ENCODE assay signal across 11 mouse cellular contexts in the genomic region with DNA sequence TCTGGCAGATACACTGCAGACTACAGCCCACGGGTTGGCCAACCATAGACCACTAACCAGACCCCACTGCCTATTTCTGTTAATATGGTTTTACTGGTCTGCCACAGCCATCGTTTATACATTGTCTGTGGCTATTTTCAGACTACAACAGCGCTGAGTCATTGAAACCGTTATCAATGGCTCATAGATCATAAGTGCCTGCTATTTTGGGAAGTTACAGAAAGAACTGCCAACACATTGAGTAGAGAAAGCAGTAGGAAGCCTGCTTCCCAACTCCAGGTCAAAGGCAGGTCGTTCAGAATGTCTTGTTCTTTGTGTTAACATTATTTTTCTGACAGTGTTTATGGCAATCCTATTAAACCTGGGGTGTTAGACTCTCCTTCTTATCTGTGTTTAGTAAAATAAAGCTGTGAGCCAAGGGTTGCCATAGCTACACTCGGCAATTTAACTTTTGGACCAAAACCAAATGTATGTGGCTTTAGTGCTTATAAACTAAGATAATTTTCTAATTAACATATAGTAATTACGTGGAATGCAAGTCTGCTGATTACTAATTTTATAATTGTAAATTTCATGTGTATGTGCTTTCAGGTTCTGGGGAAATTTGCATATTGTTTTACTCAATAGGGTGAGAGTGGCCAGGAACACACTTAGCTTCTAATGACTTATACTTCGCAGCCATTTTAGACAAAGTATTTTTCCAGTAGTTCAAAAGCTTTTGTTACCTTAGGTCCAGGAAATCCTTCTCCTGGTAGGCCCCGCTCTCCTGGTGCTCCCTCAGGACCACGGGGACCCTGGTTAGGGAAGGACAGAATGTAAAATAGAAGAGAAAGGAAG.
A peak's percentile ranks its signal among the peaks of the same experiment; 100 is the strongest.
DNase-seq lines count a peak whose midpoint lies in the region; ATAC-seq lines count a peak whose summit lies in the region.
"Had no signal": no experiment of that assay in that cellular context is flagged by ENCODE, and none has a peak within 500 bp of the region (broad histone marks: within the 10 kb centered on the region; RNA-seq: fewer than 3 reads in every experiment).

No protein-coding gene starts in this region.

- no peaks in the 10 kb centered on the region for H3K36me3 ChIP-seq in forebrain, embryonic 14.5 days (ENCODE audit: control insufficient read depth, insufficient read depth, low read length)
- no peaks in the 10 kb centered on the region for H3K36me3 ChIP-seq in forebrain, embryonic 11.5 days (ENCODE audit: control insufficient read depth, insufficient read depth, low read length)
- H3K36me3 ChIP-seq in neural tube, embryonic 13.5 days = no peaks in the 10 kb centered on the region
- H3K36me3 ChIP-seq in heart, embryonic 13.5 days = no peaks in the 10 kb centered on the region
- H3K36me3 ChIP-seq: embryonic facial prominence, embryonic 10.5 days had no signal

- H3K27ac ChIP-seq in forebrain, embryonic 14.5 days (ENCODE audit: low read depth, low read length) = no peak overlapping the region
- no peak overlapping the region for H3K27ac ChIP-seq in forebrain, embryonic 11.5 days (ENCODE audit: low read depth, low read length)
- no peak overlapping the region for H3K27ac ChIP-seq in neural tube, embryonic 13.5 days (replicated peaks)
- H3K27ac ChIP-seq in heart, embryonic 13.5 days (replicated peaks) = peak overlapping the region; percentile 87
- H3K27ac ChIP-seq: embryonic facial prominence, embryonic 10.5 days had no signal

- WGBS in forebrain, embryonic 14.5 days = 69% methylated on average over 10 of the region's 10 CpGs
- WGBS in forebrain, embryonic 11.5 days = 79% methylated on average over 10 of the region's 10 CpGs
- 74% methylated on average over 10 of the region's 10 CpGs for WGBS in neural tube, embryonic 13.5 days
- WGBS in heart, embryonic 13.5 days = 42% methylated on average over 10 of the region's 10 CpGs

- H3K4me1 ChIP-seq in forebrain, embryonic 14.5 days (ENCODE audit: control insufficient read depth, insufficient read depth, low read length) = no peaks in the 10 kb centered on the region
- no peaks in the 10 kb centered on the region for H3K4me1 ChIP-seq in forebrain, embryonic 11.5 days (replicated peaks; ENCODE audit: control insufficient read depth, insufficient read depth, low read length)
- peaks cover 5% of the 10 kb centered on the region; the same call in 1 of the 2 replicates for H3K4me1 ChIP-seq in neural tube, embryonic 13.5 days (replicated peaks)
- H3K4me1 ChIP-seq in heart, embryonic 13.5 days = peaks cover 16% of the 10 kb centered on the region
- H3K4me1 ChIP-seq: embryonic facial prominence, embryonic 10.5 days had no signal

- peak; percentile 22 for DNase-seq in forebrain, embryonic 14.5 days (ENCODE audit: low spot score)
- no peak for DNase-seq in forebrain, embryonic 11.5 days (ENCODE audit: low spot score)
- no peak for DNase-seq in neural tube, embryonic 10.5 days (ENCODE audit: extremely low spot score, low spot score)
- no peak for DNase-seq in layer of hippocampus, adult 8-10 months (ENCODE audit: low spot score in 2 of 2)
- no peak for DNase-seq in gastrocnemius, adult 18-20 months (ENCODE audit: low spot score)
- DNase-seq in left cerebral cortex, postnatal 14 days (ENCODE audit: low spot score in 2 of 2) = no peak
- DNase-seq: B cell, adult 2 months; liver had no signal

- no peak overlapping the region for H3K9ac ChIP-seq in forebrain, embryonic 14.5 days (ENCODE audit: low read length)
- no peak overlapping the region for H3K9ac ChIP-seq in forebrain, embryonic 11.5 days (ENCODE audit: low read length)
- H3K9ac ChIP-seq in neural tube, embryonic 13.5 days = no peak overlapping the region
- H3K9ac ChIP-seq in heart, embryonic 13.5 days = no peak overlapping the region

- no peak overlapping the region for H3K4me3 ChIP-seq in forebrain, embryonic 14.5 days (ENCODE audit: low read depth, low read length)
- no peak overlapping the region for H3K4me3 ChIP-seq in forebrain, embryonic 11.5 days (ENCODE audit: low read depth, low read length)
- H3K4me3 ChIP-seq in neural tube, embryonic 13.5 days = no peak overlapping the region
- H3K4me3 ChIP-seq in heart, embryonic 13.5 days = no peak overlapping the region
- H3K4me3 ChIP-seq: embryonic facial prominence, embryonic 10.5 days had no signal

- no peaks in the 10 kb centered on the region for H3K27me3 ChIP-seq in forebrain, embryonic 14.5 days (replicated peaks; ENCODE audit: control insufficient read depth, insufficient read depth, low read length)
- no peaks in the 10 kb centered on the region for H3K27me3 ChIP-seq in forebrain, embryonic 11.5 days (ENCODE audit: control insufficient read depth, insufficient read depth, low read length)
- no peaks in the 10 kb centered on the region for H3K27me3 ChIP-seq in neural tube, embryonic 13.5 days
- no peaks in the 10 kb centered on the region for H3K27me3 ChIP-seq in heart, embryonic 13.5 days (replicated peaks)

- intact Hi-C loops in left cerebral cortex, postnatal 14 days (cut with DNase I) = no loop called here

- no peak for ATAC-seq in forebrain, embryonic 14.5 days
- no peak for ATAC-seq in forebrain, embryonic 11.5 days (replicated peaks; ENCODE audit: low FRiP score)
- 0 out of 2 replicates have a peak, but pooled peaks have one; percentile 63 for ATAC-seq in neural tube, embryonic 13.5 days (ENCODE audit: low read depth)
- ATAC-seq in heart, embryonic 13.5 days (ENCODE audit: extremely low read depth, insufficient number of reproducible peaks, low FRiP score, low TSS enrichment) = no peak; the same call in 1 of the 2 replicates

- no peaks in the 10 kb centered on the region for H3K9me3 ChIP-seq in forebrain, embryonic 14.5 days (replicated peaks; ENCODE audit: control insufficient read depth, low read length)
- H3K9me3 ChIP-seq in forebrain, embryonic 11.5 days (ENCODE audit: control insufficient read depth, low read length) = no peaks in the 10 kb centered on the region
- no peaks in the 10 kb centered on the region for H3K9me3 ChIP-seq in neural tube, embryonic 13.5 days
- H3K9me3 ChIP-seq in heart, embryonic 13.5 days = no peaks in the 10 kb centered on the region
- H3K9me3 ChIP-seq: embryonic facial prominence, embryonic 10.5 days had no signal

- no peak overlapping the region for H3K4me2 ChIP-seq in forebrain, embryonic 14.5 days (ENCODE audit: low read length)
- H3K4me2 ChIP-seq in forebrain, embryonic 11.5 days (ENCODE audit: low read depth, low read length, severe bottlenecking) = no peak overlapping the region
- no peak overlapping the region for H3K4me2 ChIP-seq in neural tube, embryonic 13.5 days
- H3K4me2 ChIP-seq in heart, embryonic 13.5 days = peak overlapping the region; percentile 31
